Mouse (Mus musculus): ENCODE data around the gene Tmtc4. TPM values are rescaled to one million over a fixed set of nuclear protein-coding genes. Genes with fewer than 3 reads are reported as not detected.

The Tmtc4 gene
- polyA plus RNA-seq, 1 experiment from 2014 or later, result 6.2 TPM

DNA sequence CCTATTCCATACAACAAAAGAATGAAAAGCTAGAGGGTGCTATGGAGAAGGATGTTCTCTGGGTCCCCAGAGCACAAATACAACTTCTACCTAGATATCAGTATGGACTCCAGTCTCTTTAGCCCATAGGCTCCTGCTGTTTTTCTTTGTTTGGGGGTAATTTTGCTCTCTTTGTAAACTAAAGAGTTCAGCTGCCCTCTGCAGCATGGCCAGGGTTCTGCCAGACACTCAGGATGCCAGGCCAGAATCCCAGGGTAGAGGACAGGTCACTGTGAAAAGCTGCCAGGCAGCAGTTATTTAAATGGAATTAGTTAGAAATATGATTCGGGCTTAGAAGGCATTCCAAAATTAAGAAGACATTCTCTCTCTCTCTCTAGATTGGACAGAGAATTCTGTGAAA, 47.4 kb downstream of the Tmtc4 start:
- Histone ChIP-seq H3K9me3 (ENCODE audit: low read length) (no peaks in the 10 kb centered on the region), H3K4me3 (ENCODE audit: low read depth, low read length) (no peak overlapping the region), H3K9ac (replicated peaks; ENCODE audit: low read depth) (no peak overlapping the region), H3K36me3 (ENCODE audit: insufficient read depth, low read length) (no peaks in the 10 kb centered on the region), H3K27me3 (replicated peaks; ENCODE audit: insufficient read depth, low read length) (no peaks in the 10 kb centered on the region), H3K27ac (ENCODE audit: low read length) (no peak overlapping the region), H3K4me2 (replicated peaks; ENCODE audit: low read depth, low read length) (no peak overlapping the region), H3K4me1 (ENCODE audit: insufficient read depth, low read depth, low read length) (no peaks in the 10 kb centered on the region)
- no peak for TF ChIP-seq CTCF (IDR thresholded peaks at IDR 0.05)
- TF ChIP-seq EP300 (IDR thresholded peaks at IDR 0.05), result no peak
- no peak for ATAC-seq
- 90% methylated on average over 1 of the region's 1 CpGs for WGBS
- DNase-seq (ENCODE audit: low spot score), result no peak

DNA sequence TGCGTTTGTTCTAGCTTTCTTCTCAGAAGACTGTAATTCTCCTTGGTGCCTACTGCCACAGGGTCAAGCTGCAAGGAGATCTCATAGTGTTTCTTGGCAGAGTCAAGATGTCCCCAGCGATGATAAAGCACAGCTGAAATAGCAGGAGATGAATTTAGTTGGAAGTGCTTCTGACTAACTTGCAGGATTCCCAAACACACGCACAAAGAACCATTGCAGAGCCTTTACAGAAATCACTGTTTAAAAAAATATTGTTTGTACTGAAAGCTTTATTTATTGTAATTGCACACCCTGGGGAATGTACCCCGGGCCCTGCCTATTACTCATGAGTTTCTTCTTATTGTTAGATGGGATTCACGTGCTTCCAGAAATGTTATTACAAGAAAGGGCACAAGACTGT, 63.8 kb downstream of the Tmtc4 start:
- Histone ChIP-seq H3K4me1 (ENCODE audit: insufficient read depth, low read depth, low read length) (no peaks in the 10 kb centered on the region), H3K36me3 (ENCODE audit: insufficient read depth, low read length) (no peaks in the 10 kb centered on the region), H3K4me2 (replicated peaks; ENCODE audit: low read depth, low read length) (no peak overlapping the region), H3K9me3 (ENCODE audit: low read length) (no peaks in the 10 kb centered on the region), H3K9ac (replicated peaks; ENCODE audit: low read depth) (no peak overlapping the region), H3K4me3 (ENCODE audit: low read depth, low read length) (no peak overlapping the region), H3K27ac (ENCODE audit: low read length) (no peak overlapping the region), H3K27me3 (replicated peaks; ENCODE audit: insufficient read depth, low read length) (no peaks in the 10 kb centered on the region)
- no peak for TF ChIP-seq CTCF (IDR thresholded peaks at IDR 0.05)
- TF ChIP-seq EP300 (IDR thresholded peaks at IDR 0.05), result no peak
- 69% methylated on average over 5 of the region's 5 CpGs for WGBS
- ATAC-seq, result no peak
- DNase-seq (ENCODE audit: low spot score), result no peak

DNA sequence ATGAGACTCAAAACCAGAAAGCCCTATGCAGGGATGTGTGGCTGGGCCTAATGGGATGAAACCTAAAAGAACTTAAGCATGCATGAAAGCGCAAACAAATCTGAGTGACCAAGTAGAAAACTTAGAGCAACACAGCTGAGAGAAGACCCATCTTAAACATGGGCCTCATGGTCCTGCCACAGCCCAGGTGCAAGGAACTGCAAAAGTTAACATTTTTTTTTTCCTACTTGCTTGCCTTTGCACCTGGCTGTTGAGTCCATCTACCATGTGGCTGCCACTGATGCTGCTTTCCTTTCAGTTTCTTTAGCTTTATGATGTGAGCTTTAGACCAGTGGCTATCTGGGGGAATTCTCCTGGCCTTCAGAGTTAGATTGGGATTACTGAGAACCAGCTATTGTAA, 66.2 kb downstream of the Tmtc4 start:
- no peak overlapping the region for H3K27ac ChIP-seq (ENCODE audit: low read length)
- H3K4me2 ChIP-seq (replicated peaks; ENCODE audit: low read depth, low read length), result no peak overlapping the region
- H3K36me3 ChIP-seq (ENCODE audit: insufficient read depth, low read length), result no peaks in the 10 kb centered on the region
- H3K9me3 ChIP-seq (ENCODE audit: low read length), result no peaks in the 10 kb centered on the region
- ATAC-seq, result no peak
- 96% methylated on average over 1 of the region's 1 CpGs for WGBS
- DNase-seq (ENCODE audit: low spot score), result no peak
- no peak overlapping the region for H3K4me3 ChIP-seq (ENCODE audit: low read depth, low read length)
- H3K4me1 ChIP-seq (ENCODE audit: insufficient read depth, low read depth, low read length), result no peaks in the 10 kb centered on the region
- H3K27me3 ChIP-seq (replicated peaks; ENCODE audit: insufficient read depth, low read length), result no peaks in the 10 kb centered on the region
- H3K9ac ChIP-seq (replicated peaks; ENCODE audit: low read depth), result no peak overlapping the region
- TF ChIP-seq EP300 (IDR thresholded peaks at IDR 0.05) (no peak), CTCF (IDR thresholded peaks at IDR 0.05) (no peak)

DNA sequence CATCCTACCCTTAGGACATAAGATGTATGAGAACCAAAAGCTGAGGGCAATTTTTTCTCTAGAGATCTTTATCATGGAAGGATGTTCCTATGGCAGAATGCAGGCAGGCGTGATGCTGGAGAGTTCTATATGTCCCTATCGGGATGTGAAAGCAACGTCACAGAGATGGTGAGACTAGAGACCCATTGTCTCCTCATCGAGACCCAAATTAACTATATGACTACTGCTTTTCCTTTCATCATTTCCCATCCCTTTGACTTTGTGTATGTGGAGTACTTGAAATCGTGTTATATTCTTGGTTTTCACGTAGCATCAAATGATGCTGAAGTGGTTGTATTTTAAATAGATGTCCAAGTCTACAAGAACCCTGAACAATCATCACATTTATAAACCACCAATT, 70.2 kb downstream of the Tmtc4 start, which contains the start of gene Ggact:
Ggact (minus strand) TSS at position 101 of the 400 bp plus-strand sequence.
- peak within 1 kb of the TSS; percentile 76 for H3K27ac ChIP-seq (ENCODE audit: low read length)
- no peaks in the 10 kb centered on the region; the same call in 1 of the 2 replicates for H3K4me1 ChIP-seq (ENCODE audit: insufficient read depth, low read depth, low read length)
- H3K4me2 ChIP-seq (replicated peaks; ENCODE audit: low read depth, low read length), result peak within 1 kb of the TSS; percentile 80
- no peaks in the 10 kb centered on the region for H3K27me3 ChIP-seq (replicated peaks; ENCODE audit: insufficient read depth, low read length)
- peak within 1 kb of the TSS; percentile 60 for H3K4me3 ChIP-seq (ENCODE audit: low read depth, low read length)
- DNase-seq (ENCODE audit: low spot score) (no peak), ATAC-seq (no peak)
- H3K9me3 ChIP-seq (ENCODE audit: low read length), result no peaks in the 10 kb centered on the region
- no peak for TF ChIP-seq CTCF (IDR thresholded peaks at IDR 0.05)
- no peak for TF ChIP-seq EP300 (IDR thresholded peaks at IDR 0.05)
- H3K9ac ChIP-seq (replicated peaks; ENCODE audit: low read depth), result peak within 1 kb of the TSS; percentile 48
- 73% methylated on average over 6 of the region's 6 CpGs for WGBS
- no peaks in the 10 kb centered on the region for H3K36me3 ChIP-seq (ENCODE audit: insufficient read depth, low read length)

DNA sequence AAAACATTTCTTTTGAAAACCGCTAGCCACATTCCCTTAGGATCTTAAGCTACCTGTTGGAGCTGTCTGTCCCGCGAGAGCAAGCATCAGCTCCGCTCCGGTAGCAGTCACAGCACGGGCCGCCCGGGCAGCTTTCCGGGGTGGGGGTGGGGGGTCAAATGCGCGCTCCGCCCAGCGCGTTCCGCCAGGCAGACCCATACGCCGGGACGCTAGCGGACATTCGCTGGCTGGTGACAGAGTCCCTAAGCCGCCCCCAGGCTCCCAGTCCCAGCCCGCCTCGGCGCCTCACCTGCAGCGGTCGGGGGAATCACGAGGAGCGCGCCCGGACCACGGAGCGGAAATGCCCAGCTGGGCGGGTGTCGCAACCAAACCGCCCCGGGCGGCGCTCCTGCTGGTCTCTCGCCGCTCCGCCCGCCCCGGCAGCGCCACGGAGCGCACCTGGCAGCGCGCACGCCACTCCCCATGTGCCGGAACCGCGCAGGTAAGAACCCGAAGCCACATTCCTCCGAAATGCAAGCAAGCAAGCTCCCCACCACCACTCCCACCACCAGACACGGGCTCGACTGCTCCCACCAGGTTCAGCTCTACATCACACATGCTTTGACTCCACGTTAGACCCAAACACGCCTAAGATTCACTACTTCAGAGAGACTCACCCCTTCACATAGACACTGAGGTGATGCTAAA, 70.9 kb downstream of the Tmtc4 start:
- ATAC-seq (peak; percentile 87), DNase-seq (ENCODE audit: low spot score) (peak; percentile 74)
- H3K27ac ChIP-seq (ENCODE audit: low read length), result peak overlapping the region; percentile 76
- no peaks in the 10 kb centered on the region for H3K36me3 ChIP-seq (ENCODE audit: insufficient read depth, low read length)
- no peaks in the 10 kb centered on the region for H3K9me3 ChIP-seq (ENCODE audit: low read length)
- TF ChIP-seq CTCF (IDR thresholded peaks at IDR 0.05) (no peak; the same call in 1 of the 2 replicates), EP300 (IDR thresholded peaks at IDR 0.05) (no peak)
- H3K4me1 ChIP-seq (ENCODE audit: insufficient read depth, low read depth, low read length), result no peaks in the 10 kb centered on the region; the same call in 1 of the 2 replicates
- H3K9ac ChIP-seq (replicated peaks; ENCODE audit: low read depth), result peak overlapping the region; percentile 48
- peak overlapping the region; percentile 60 for H3K4me3 ChIP-seq (ENCODE audit: low read depth, low read length)
- WGBS, result under 1% methylated on average over 44 of the region's 58 CpGs
- peak overlapping the region; percentile 80 for H3K4me2 ChIP-seq (replicated peaks; ENCODE audit: low read depth, low read length)
- no peaks in the 10 kb centered on the region for H3K27me3 ChIP-seq (replicated peaks; ENCODE audit: insufficient read depth, low read length)

DNA sequence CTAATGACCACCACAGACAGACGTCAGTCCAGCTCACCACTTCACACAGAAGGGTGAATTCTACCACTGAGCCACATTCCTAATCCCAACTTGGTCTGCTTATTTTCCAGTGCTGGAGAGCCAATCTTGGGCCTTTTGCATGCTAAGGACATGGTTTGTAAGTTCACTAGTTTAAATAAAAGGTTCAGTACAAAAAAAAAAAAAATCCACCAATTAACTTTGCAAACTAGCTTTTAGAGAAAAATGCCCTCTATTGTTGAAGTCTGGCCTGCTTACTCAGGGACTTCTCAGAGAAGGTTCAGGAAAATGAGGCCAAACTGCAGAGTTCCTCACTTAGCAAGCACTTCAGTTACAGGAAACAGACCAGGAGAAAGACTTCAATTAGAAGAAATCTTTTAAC, 71.7 kb downstream of the Tmtc4 start:
- no peaks in the 10 kb centered on the region; the same call in 1 of the 2 replicates for H3K4me1 ChIP-seq (ENCODE audit: insufficient read depth, low read depth, low read length)
- H3K27ac ChIP-seq (ENCODE audit: low read length), result peak overlapping the region; percentile 76
- H3K4me3 ChIP-seq (ENCODE audit: low read depth, low read length), result peak overlapping the region; percentile 60
- H3K9me3 ChIP-seq (ENCODE audit: low read length), result no peaks in the 10 kb centered on the region
- ATAC-seq, result no peak
- no peak for TF ChIP-seq EP300 (IDR thresholded peaks at IDR 0.05)
- no peak for TF ChIP-seq CTCF (IDR thresholded peaks at IDR 0.05)
- peak; percentile 16 for DNase-seq (ENCODE audit: low spot score)
- H3K27me3 ChIP-seq (replicated peaks; ENCODE audit: insufficient read depth, low read length), result no peaks in the 10 kb centered on the region
- H3K36me3 ChIP-seq (ENCODE audit: insufficient read depth, low read length), result no peaks in the 10 kb centered on the region
- peak overlapping the region; percentile 48; the same call in 1 of the 2 replicates for H3K9ac ChIP-seq (replicated peaks; ENCODE audit: low read depth)
- peak overlapping the region; percentile 80 for H3K4me2 ChIP-seq (replicated peaks; ENCODE audit: low read depth, low read length)
- WGBS, result 61% methylated on average over 1 of the region's 1 CpGs

Measured in lung, postnatal 0 days (tissue).